Mouse (Mus musculus) hindbrain, postnatal 0 days (tissue): Measurements from ENCODE around the gene Ttc7b. TPM values are rescaled to one million over a fixed set of nuclear protein-coding genes. Genes with fewer than 3 reads are reported as not detected.

Experiments used
- ATAC-seq: fragments of 200-750 bp; cut with Nextera tagmentation; 2 replicates; pipeline ENCODE4 v1.8.0; 2017; ENCODE audit warnings: mild to moderate bottlenecking, moderate TSS enrichment, moderate library complexity
- DNase-seq: peaks from one replicate; pipeline ENCODE4 v3.0.0-alpha.2; 2015; ENCODE audit warnings: low spot score
- H3K27ac ChIP-seq: fragments of 300-500 bp; sonication (generic); 2 replicates; pipeline ENCODE4 v1.5.1; 2014; ENCODE audit warnings: mild to moderate bottlenecking
- H3K27me3 ChIP-seq: fragments of 300-500 bp; sonication (generic); 2 replicates; pipeline ENCODE4 v1.6.1; 2014; ENCODE audit warnings: low read length, mixed read lengths; ENCODE audit not compliant: insufficient read depth
- H3K36me3 ChIP-seq: fragments of 300-500 bp; sonication (generic); 2 replicates; pipeline ENCODE4 v1.6.1; 2014; ENCODE audit warnings: low read length, mixed read lengths; ENCODE audit not compliant: insufficient read depth
- H3K4me1 ChIP-seq: fragments of 300-500 bp; sonication (generic); 2 replicates; pipeline ENCODE4 v1.6.1; 2014; ENCODE audit warnings: antibody characterized with exemption, low read length, mixed read lengths; ENCODE audit not compliant: insufficient read depth
- H3K4me2 ChIP-seq: fragments of 300-500 bp; sonication (generic); 2 replicates; pipeline ENCODE4 v1.6.1; 2014; ENCODE audit warnings: low read depth, mild to moderate bottlenecking, low read length, moderate library complexity, mixed read lengths
- H3K4me3 ChIP-seq: fragments of 300-500 bp; sonication (generic); 2 replicates; pipeline ENCODE4 v1.5.1; 2014; ENCODE audit warnings: low read length
- H3K9ac ChIP-seq: fragments of 300-500 bp; sonication (generic); replicated peaks from 2 replicates; pipeline ENCODE4 v1.6.1; 2014; ENCODE audit warnings: mild to moderate bottlenecking, low read length, moderate library complexity, mixed read lengths
- H3K9me3 ChIP-seq: fragments of 300-500 bp; sonication (generic); 2 replicates; pipeline ENCODE4 v1.6.1; 2016; ENCODE audit warnings: low read length, mixed read lengths
- CTCF ChIP-seq: IDR thresholded peaks from 2 replicates; pipeline ENCODE4 v1.5.1; 2016; ENCODE audit warnings: antibody characterized with exemption, control low read depth, low read depth
- WGBS: fragments of 180-500 bp; shearing (Covaris S2); extraction: QIAGEN DNeasy Blood & Tissue Kit; methylation state at CpG from one replicate; pipeline ENCODE4 v1.1.7; 2014; 5-methylcytosine and 5-hydroxymethylcytosine counted together
- polyA plus RNA-seq: library from polyadenylated mRNA; unstranded; fragments of >200 nt; fragmentation: Nextera tagmentation; extraction: Ambion mirVana; gene quantifications from 2 replicates; pipeline ENCODE4 v1.2.1, GENCODE M21; 2015
- total RNA-seq: library from RNA; depleted of rRNA; stranded (reverse); fragments of >200 nt; gene quantifications from 2 replicates; pipeline ENCODE4 v1.2.3, GENCODE M21; 2014

The Ttc7b gene
- total and polyA plus RNA-seq, 2 experiments from 2014 or later, result 8.6 to 51.2 TPM

GRCm38 (mm10) chr12:100343554-100343953 is 177.1 kb downstream of the Ttc7b start:
- Histone ChIP-seq H3K36me3 (peaks cover 17% of the 10 kb centered on the region), H3K4me1 (no peaks in the 10 kb centered on the region), H3K9me3 (no peaks in the 10 kb centered on the region), H3K27ac (no peak overlapping the region), H3K4me2 (no peak overlapping the region), H3K4me3 (no peak overlapping the region), H3K9ac (no peak overlapping the region), H3K27me3 (no peaks in the 10 kb centered on the region)
- ATAC-seq (no peak), DNase-seq (no peak)
- no peak for TF ChIP-seq CTCF
- WGBS, result 73% methylated on average over 6 of the region's 6 CpGs

- H3K4me2 ChIP-seq, result no peak overlapping the region
- H3K27me3 ChIP-seq, result no peaks in the 10 kb centered on the region
- peaks cover 13% of the 10 kb centered on the region for H3K36me3 ChIP-seq
- H3K9me3 ChIP-seq, result no peaks in the 10 kb centered on the region
- no peak overlapping the region for H3K27ac ChIP-seq
- H3K4me1 ChIP-seq, result peaks cover 12% of the 10 kb centered on the region; the same call in 1 of the 2 replicates
- ATAC-seq (no peak), DNase-seq (no peak)
- no peak for TF ChIP-seq CTCF
- no peak overlapping the region for H3K9ac ChIP-seq
- WGBS, result 47% methylated on average over 7 of the region's 7 CpGs
- H3K4me3 ChIP-seq, result no peak overlapping the region
Measured at GRCm38 (mm10) chr12:100341614-100342013, 179.0 kb downstream of the Ttc7b start.

DNA sequence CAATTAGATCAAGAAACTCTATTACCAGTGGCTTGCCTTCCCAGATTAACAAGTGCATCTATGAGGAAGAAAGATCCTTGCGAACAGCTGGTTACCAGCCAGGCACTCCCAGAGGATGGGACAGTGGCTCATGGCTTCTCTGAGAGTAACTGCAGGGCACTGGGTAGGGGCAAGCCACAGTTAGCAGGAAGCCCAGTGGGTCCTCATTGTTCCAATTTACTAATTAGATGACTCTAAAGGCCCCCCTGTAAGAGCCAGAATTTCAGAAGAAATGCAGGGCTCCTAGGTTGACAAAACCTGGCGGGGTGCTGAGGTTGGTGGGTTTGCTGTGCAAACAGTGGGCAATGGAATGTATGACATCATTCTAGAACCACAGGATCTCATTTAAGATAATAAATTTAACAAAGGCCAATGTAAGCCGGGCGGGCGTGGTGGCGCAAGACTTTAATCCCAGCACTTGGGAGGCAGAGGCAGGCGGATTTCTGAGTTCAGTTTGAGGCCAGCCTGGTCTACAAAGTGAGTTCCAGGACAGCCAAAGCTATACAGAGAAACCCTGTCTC is 179.6 kb downstream of the Ttc7b start:
- WGBS, result 80% methylated on average over 7 of the region's 7 CpGs
- H3K27ac ChIP-seq, result no peak overlapping the region
- no peak for ATAC-seq
- H3K36me3 ChIP-seq, result peaks cover 10% of the 10 kb centered on the region
- H3K27me3 ChIP-seq, result no peaks in the 10 kb centered on the region
- H3K4me3 ChIP-seq, result no peak overlapping the region
- no peak for TF ChIP-seq CTCF
- peaks cover 12% of the 10 kb centered on the region; the same call in 1 of the 2 replicates for H3K4me1 ChIP-seq
- DNase-seq, result no peak
- H3K9me3 ChIP-seq, result no peaks in the 10 kb centered on the region
- no peak overlapping the region for H3K9ac ChIP-seq
- H3K4me2 ChIP-seq, result no peak overlapping the region

DNA sequence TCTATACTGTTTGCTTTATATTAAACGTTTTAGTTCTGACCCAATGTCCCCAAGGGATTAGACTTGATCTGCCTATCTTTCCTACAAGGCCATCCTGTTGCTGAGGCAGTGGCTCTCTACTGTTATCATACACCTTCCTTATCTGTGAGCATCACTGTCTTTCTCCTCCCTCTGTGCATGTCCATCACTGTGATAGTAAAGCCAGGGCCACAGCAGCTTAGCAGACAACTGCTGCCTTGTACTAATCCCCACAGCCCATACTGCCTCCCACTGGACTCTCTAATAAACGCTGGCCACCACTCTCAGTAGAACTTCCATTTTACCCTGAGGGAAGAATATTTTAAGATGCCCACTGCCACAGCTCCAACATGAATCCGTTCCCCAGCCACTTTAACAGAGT is 182.6 kb downstream of the Ttc7b start:
- Histone ChIP-seq H3K36me3 (no peaks in the 10 kb centered on the region; the same call in 1 of the 2 replicates), H3K4me1 (peaks cover 12% of the 10 kb centered on the region; the same call in 1 of the 2 replicates), H3K27ac (peak overlapping the region; percentile 41), H3K27me3 (no peaks in the 10 kb centered on the region), H3K4me3 (no peak overlapping the region), H3K9ac (no peak overlapping the region), H3K9me3 (no peaks in the 10 kb centered on the region), H3K4me2 (no peak overlapping the region)
- peak; percentile 68 for TF ChIP-seq CTCF
- WGBS, result 42% methylated on average over 3 of the region's 3 CpGs
- DNase-seq (peak; percentile 70), ATAC-seq (peak; percentile 89)

- peak; percentile 68 for TF ChIP-seq CTCF
- no peak overlapping the region for H3K9ac ChIP-seq
- H3K4me1 ChIP-seq, result peaks cover 12% of the 10 kb centered on the region; the same call in 1 of the 2 replicates
- peak; percentile 79 for DNase-seq
- H3K4me2 ChIP-seq, result no peak overlapping the region
- H3K36me3 ChIP-seq, result no peaks in the 10 kb centered on the region
- no peaks in the 10 kb centered on the region for H3K27me3 ChIP-seq
- ATAC-seq, result peak; percentile 71
- H3K9me3 ChIP-seq, result no peaks in the 10 kb centered on the region
- peak overlapping the region; percentile 41 for H3K27ac ChIP-seq
- 44% methylated on average over 5 of the region's 5 CpGs for whole genome bisulfite sequencing
- H3K4me3 ChIP-seq, result no peak overlapping the region
Measured at GRCm38 (mm10) chr12:100337351-100338018, 183.1 kb downstream of the Ttc7b start.

DNA sequence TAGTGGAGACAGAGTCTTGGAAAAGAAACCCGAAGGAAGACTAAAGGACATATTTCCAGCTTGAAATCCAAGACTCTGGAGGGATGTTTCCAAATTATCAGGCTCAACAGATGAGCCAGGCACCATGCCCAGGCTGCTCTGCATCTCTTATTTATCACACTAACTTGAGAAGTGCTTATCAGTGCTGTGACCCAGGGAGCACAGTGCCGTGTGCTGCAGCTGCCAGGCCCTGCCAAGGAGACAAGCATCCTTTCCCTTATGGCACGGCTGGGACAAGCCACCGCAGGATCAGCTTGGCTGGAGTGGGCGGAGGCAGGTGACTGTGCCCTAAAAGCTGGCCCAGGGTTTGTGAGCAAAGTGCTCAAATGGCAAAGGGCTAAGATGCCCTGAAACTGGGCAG is 184.4 kb downstream of the Ttc7b start:
- ATAC-seq, result no peak
- peaks cover 12% of the 10 kb centered on the region; the same call in 1 of the 2 replicates for H3K4me1 ChIP-seq

DNA sequence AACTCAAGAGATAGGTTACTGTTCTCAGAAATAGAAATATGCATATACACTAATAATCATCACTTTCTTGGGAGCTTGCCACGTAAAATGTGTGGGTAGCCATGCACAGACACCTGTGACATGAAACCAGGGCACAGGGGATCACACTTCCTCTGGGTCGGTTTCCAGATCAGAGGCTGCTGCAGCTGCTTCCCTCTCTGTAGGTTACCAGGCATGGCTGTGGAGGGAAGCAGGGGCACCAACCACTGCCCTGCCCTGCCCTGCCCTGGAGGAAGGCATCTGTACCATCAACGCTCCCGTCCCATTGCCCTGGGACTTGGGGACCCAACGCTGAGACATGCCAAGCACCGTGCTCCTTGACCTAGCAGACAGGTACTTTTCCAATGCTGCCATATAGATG is 188.8 kb downstream of the Ttc7b start:
- Histone ChIP-seq H3K4me1 (no peaks in the 10 kb centered on the region), H3K27me3 (no peaks in the 10 kb centered on the region), H3K9me3 (no peaks in the 10 kb centered on the region), H3K4me3 (no peak overlapping the region), H3K9ac (no peak overlapping the region), H3K36me3 (no peaks in the 10 kb centered on the region; the same call in 1 of the 2 replicates), H3K4me2 (no peak overlapping the region), H3K27ac (no peak overlapping the region)
- ATAC-seq (no peak), DNase-seq (no peak)
- TF ChIP-seq CTCF, result no peak
- WGBS, result 90% methylated on average over 6 of the region's 6 CpGs

More for the DNA sequence above, 184.4 kb downstream of the Ttc7b start:
- no peak overlapping the region for H3K27ac ChIP-seq
- H3K36me3 ChIP-seq, result no peaks in the 10 kb centered on the region
- no peak overlapping the region for H3K4me2 ChIP-seq
- H3K9ac ChIP-seq, result no peak overlapping the region
- TF ChIP-seq CTCF, result no peak
- peak; percentile 28 for DNase-seq
- no peak overlapping the region for H3K4me3 ChIP-seq
- no peaks in the 10 kb centered on the region for H3K9me3 ChIP-seq
- H3K27me3 ChIP-seq, result no peaks in the 10 kb centered on the region
- WGBS, result 60% methylated on average over 5 of the region's 5 CpGs
